Mouse (Mus musculus) forebrain, embryonic 11.5 days (tissue): ENCODE results near the gene Pld4. TPM values are rescaled to one million over a fixed set of nuclear protein-coding genes. Genes with fewer than 3 reads are reported as not detected.

Experiments used
- microRNA-seq: library from miRNA; unstranded; fragments of <30 nt; microRNA quantifications from one replicate; pipeline ENCODE4, GENCODE M21; 2016; ENCODE audit not compliant: insufficient number of aligned reads
- polyA plus RNA-seq: library from polyadenylated mRNA; unstranded; fragments of >200 nt; fragmentation: Nextera tagmentation; extraction: Ambion mirVana; gene quantifications from 2 replicates; pipeline ENCODE4 v1.2.1, GENCODE M21; 2014

The Pld4 gene
- polyA plus RNA-seq, 1 experiment from 2014 or later = 3.7 TPM

Small RNAs within 50 kb of the gene (microRNA-seq; reads per million reads assigned to microRNA genes)
- gene Mir6940 = not detected

Other genes starting within 250 kb of the Pld4 start
- 3.1 and 3.4 TPM in 2 replicates for gene Tmem179, start 243.9 kb upstream of the Pld4 start, polyA plus RNA-seq
- gene Inf2, start 171.9 kb upstream of the Pld4 start, polyA plus RNA-seq = 1.6 and 2.4 TPM in 2 replicates
- 1.9 and 2.1 TPM in 2 replicates for gene Adssl1, start 140.6 kb upstream of the Pld4 start, polyA plus RNA-seq
- gene Siva1, start 116.0 kb upstream of the Pld4 start, polyA plus RNA-seq = 227 and 257 TPM in 2 replicates
- 99.4 and 123 TPM in 2 replicates for gene Akt1, start 85.8 kb upstream of the Pld4 start, polyA plus RNA-seq
- gene Zbtb42, start 81.8 kb upstream of the Pld4 start, polyA plus RNA-seq = 4.4 and 5.3 TPM in 2 replicates
- 12.6 and 15.2 TPM in 2 replicates for gene Cep170b, start 40.2 kb upstream of the Pld4 start, polyA plus RNA-seq
- 0.08 and 0.16 TPM in 2 replicates for gene Ahnak2, start 42.0 kb downstream of the Pld4 start, polyA plus RNA-seq
- gene Clba1, start 48.3 kb downstream of the Pld4 start, polyA plus RNA-seq = 12.5 and 15.3 TPM in 2 replicates
- 170 and 180 TPM in 2 replicates for gene Cdca4, start 68.8 kb downstream of the Pld4 start, polyA plus RNA-seq
- gene Gpr132, start 107.6 kb downstream of the Pld4 start, polyA plus RNA-seq = not detected in 2 replicates
- 3.2 and 4.3 TPM in 2 replicates for gene Jag2, start 169.1 kb downstream of the Pld4 start, polyA plus RNA-seq
- gene Nudt14, start 181.5 kb downstream of the Pld4 start, polyA plus RNA-seq = 57.6 and 59.2 TPM in 2 replicates
- 26.7 and 27.8 TPM in 2 replicates for gene Btbd6, start 215.8 kb downstream of the Pld4 start, polyA plus RNA-seq
- gene Brf1, start 240.0 kb downstream of the Pld4 start, polyA plus RNA-seq = 67.3 and 70.8 TPM in 2 replicates